Mouse (Mus musculus) C2C12 (cell line): Measurements from ENCODE around the gene Phf6. TPM values are rescaled to one million over a fixed set of nuclear protein-coding genes. Genes with fewer than 3 reads are reported as not detected.
"Not testable (repeated sequence)": the region's sequence is repeated elsewhere in the genome, so short reads cannot be mapped to it uniquely, and the experiment has no call there.

Source experiments
- H3K27me3 ChIP-seq: one replicate; pipeline ENCODE4 v1.6.1; 2011; ENCODE audit not compliant: control insufficient read depth, insufficient read depth, insufficient read length
- H3K36me3 ChIP-seq: one replicate; pipeline ENCODE4 v1.6.1; 2011; ENCODE audit not compliant: control insufficient read depth, insufficient read depth
- H3K4me3 ChIP-seq: one replicate; pipeline ENCODE4 v1.5.1; 2011; ENCODE audit warnings: mild to moderate bottlenecking, control low read depth; ENCODE audit not compliant: poor library complexity, insufficient read depth, severe bottlenecking
- H3K79me2 ChIP-seq: one replicate; pipeline ENCODE4 v1.6.1; 2011; ENCODE audit not compliant: control insufficient read depth, insufficient read depth
- H3K79me3 ChIP-seq: one replicate; pipeline ENCODE4 v1.6.1; 2011; ENCODE audit warnings: low read depth, control low read depth
- H3ac ChIP-seq: one replicate; pipeline ENCODE3; 2011; ENCODE audit warnings: low read depth; ENCODE audit not compliant: control insufficient read depth, insufficient read length
- CEBPB ChIP-seq: IDR thresholded peaks from one replicate; pipeline ENCODE4 v1.6.1; 2011; ENCODE audit warnings: low read depth, mild to moderate bottlenecking, control low read depth, moderate library complexity
- CTCF ChIP-seq: IDR thresholded peaks from one replicate; pipeline ENCODE4 v1.5.1; 2011; ENCODE audit not compliant: control insufficient read depth, insufficient read depth, insufficient read length
- FOSL1 ChIP-seq: IDR thresholded peaks from one replicate; pipeline ENCODE4 v1.8.0; 2011; ENCODE audit warnings: mild to moderate bottlenecking, low read length; ENCODE audit not compliant: poor library complexity, insufficient read depth, severe bottlenecking
- MAX ChIP-seq: IDR thresholded peaks from one replicate; pipeline ENCODE4 v1.6.1; 2011; ENCODE audit warnings: mild to moderate bottlenecking, control low read depth
- MYOD1 ChIP-seq: IDR thresholded peaks from one replicate; pipeline ENCODE4 v1.6.1; 2011; ENCODE audit warnings: low read depth; ENCODE audit not compliant: control insufficient read depth, insufficient read length
- MYOG ChIP-seq: IDR thresholded peaks from one replicate; pipeline ENCODE4 v1.6.1; 2011; ENCODE audit not compliant: control insufficient read depth, insufficient read length; ENCODE audit errors: extremely low read depth
- USF1 ChIP-seq: IDR thresholded peaks from one replicate; pipeline ENCODE4 v1.6.1; 2011; ENCODE audit warnings: low read depth, mild to moderate bottlenecking, control low read depth, moderate library complexity
- polyA plus RNA-seq: library from polyadenylated mRNA; unstranded; fragments of >200 nt; fragmentation: generic; extraction: Trizol; gene quantifications from one replicate; pipeline ENCODE4 v1.2.1, GENCODE M21; 2012; ENCODE audit warnings: missing spikeins

Gene Phf6
- polyA plus RNA-seq, 1 experiment, result 8.7 TPM

GRCm38 (mm10) chrX:52978576-52978975 is 66.5 kb downstream of the Phf6 start:
- no peaks in the 10 kb centered on the region for H3K79me3 ChIP-seq
- no peaks in the 10 kb centered on the region for H3K36me3 ChIP-seq
- no peak overlapping the region for H3K4me3 ChIP-seq
- no peak overlapping the region for H3ac ChIP-seq
- H3K79me2 ChIP-seq, result no peaks in the 10 kb centered on the region
- H3K27me3 ChIP-seq, result no peaks in the 10 kb centered on the region
- TF ChIP-seq MYOD1, result no peak
- TF ChIP-seq MAX, result no peak
- TF ChIP-seq USF1, result no peak
- TF ChIP-seq CEBPB, result no peak
- TF ChIP-seq FOSL1, result no peak
- TF ChIP-seq CTCF, result no peak
- no peak for TF ChIP-seq MYOG

GRCm38 (mm10) chrX:52981378-52981777 is 69.3 kb downstream of the Phf6 start:
- TF ChIP-seq MYOG, result no peak
- no peak for TF ChIP-seq MYOD1
- TF ChIP-seq CTCF, result no peak
- no peak for TF ChIP-seq FOSL1
- TF ChIP-seq MAX, result no peak
- no peak for TF ChIP-seq USF1
- TF ChIP-seq CEBPB, result no peak
- Histone ChIP-seq H3K36me3 (no peaks in the 10 kb centered on the region), H3K27me3 (no peaks in the 10 kb centered on the region), H3K79me3 (no peaks in the 10 kb centered on the region), H3K79me2 (no peaks in the 10 kb centered on the region), H3ac (no peak overlapping the region), H3K4me3 (no peak overlapping the region)

GRCm38 (mm10) chrX:52987905-52988783 is 76.1 kb downstream of the Phf6 start, which contains the start of gene Hprt:
Hprt (plus strand) TSS chrX:52988137.
- Histone ChIP-seq H3ac (peak within 1 kb of the TSS; percentile 80), H3K4me3 (peak within 1 kb of the TSS; percentile 41), H3K79me3 (peaks cover 35% of the 10 kb centered on the region), H3K27me3 (no peaks in the 10 kb centered on the region), H3K79me2 (peaks cover 48% of the 10 kb centered on the region), H3K36me3 (no peaks in the 10 kb centered on the region)
- no peak for TF ChIP-seq CTCF
- no peak for TF ChIP-seq MYOD1
- TF ChIP-seq MYOG, result no peak
- TF ChIP-seq MAX, result no peak
- no peak for TF ChIP-seq CEBPB
- TF ChIP-seq USF1, result no peak
- TF ChIP-seq FOSL1, result no peak

GRCm38 (mm10) chrX:52994726-52995125 is 82.7 kb downstream of the Phf6 start:
- not testable (repeated sequence) for H3K36me3 ChIP-seq, H3K4me3 ChIP-seq, H3K27me3 ChIP-seq, H3ac ChIP-seq
- Histone ChIP-seq H3K79me2 (peaks cover 79% of the 10 kb centered on the region), H3K79me3 (peaks cover 43% of the 10 kb centered on the region)

GRCm38 (mm10) chrX:53004887-53005286 is 92.8 kb downstream of the Phf6 start:
- peaks cover 18% of the 10 kb centered on the region for H3K36me3 ChIP-seq
- H3ac ChIP-seq, H3K79me2 ChIP-seq, H3K79me3 ChIP-seq, H3K27me3 ChIP-seq, H3K4me3 ChIP-seq: not testable (repeated sequence)
- peak; percentile 7 for TF ChIP-seq CEBPB

GRCm38 (mm10) chrX:53006062-53006461 is 94.0 kb downstream of the Phf6 start:
- Histone ChIP-seq H3K4me3 (no peak overlapping the region), H3K36me3 (peaks cover 14% of the 10 kb centered on the region), H3K27me3 (no peaks in the 10 kb centered on the region), H3K79me2 (no peaks in the 10 kb centered on the region), H3ac (no peak overlapping the region), H3K79me3 (no peaks in the 10 kb centered on the region)
- TF ChIP-seq USF1 (no peak), CTCF (no peak), MAX (no peak), MYOD1 (no peak), CEBPB (no peak), MYOG (no peak), FOSL1 (no peak)

Other genes with a start within 250 kb of the Phf6 start
- gene Ccdc160, start 121.1 kb upstream of the Phf6 start, polyA plus RNA-seq, result not detected
- 57.4 TPM for gene Hprt, start 75.9 kb downstream of the Phf6 start, polyA plus RNA-seq